Mouse (Mus musculus) B cell, adult 62 days (primary cell): Measurements from ENCODE around the gene Gm4985. TPM values are rescaled to one million over a fixed set of nuclear protein-coding genes. Genes with fewer than 3 reads are reported as not detected.

Experiments used
- total RNA-seq: library from RNA; stranded (reverse); gene quantifications from 4 replicates; pipeline ENCODE4 v1.2.4, GENCODE M21; 2023

The Gm4985 gene
- total RNA-seq, result not detected in 4 replicates

GRCm38 (mm10) chrX:23958834-23959233 lies at the start of gene Gm4985:
Gm4985 (minus strand) TSS chrX:23958934.

Other genes with a start within 250 kb of the Gm4985 start
- gene Gm4907, start 76.4 kb downstream of the Gm4985 start, total RNA-seq, result not detected in 4 replicates